Comparison of ENCODE assay signal across 10 mouse cellular contexts in genomic region chr11:57646940-57647339, GRCm38 (mm10). TPM values are rescaled to one million over a fixed set of nuclear protein-coding genes. Genes with fewer than 3 reads are reported as not detected.
DNase-seq lines count a peak whose midpoint lies in the region; ATAC-seq and TF ChIP-seq lines count a peak whose summit lies in the region.
"Had no signal": no experiment of that assay in that cellular context is flagged by ENCODE, and none has a peak within 500 bp of the region (broad histone marks: within the 10 kb centered on the region; RNA-seq: fewer than 3 reads in every experiment).

No protein-coding gene starts in this region.

- no peak for DNase-seq in heart, embryonic 10.5 days (ENCODE audit: low spot score)
- no peak for DNase-seq in heart, adult 8-10 months (ENCODE audit: low spot score)
- DNase-seq in G1E (ENCODE audit: low spot score) (no peak), MN1 (ENCODE audit: low spot score) (no peak)
- DNase-seq in right cerebral cortex, adult 2 months (ENCODE audit: low spot score in 2 of 2) = no peak
- DNase-seq in gastrocnemius, postnatal 10 days = no peak

- TF ChIP-seq CTCF in G1E (IDR thresholded peaks at IDR 0.05; ENCODE audit: low read depth, low read length) = no peak

- WGBS in heart, embryonic 10.5 days = 86% methylated on average over 8 of the region's 8 CpGs
- 91% methylated on average over 8 of the region's 8 CpGs for WGBS in forebrain, embryonic 13.5 days
- 80% methylated on average over 8 of the region's 8 CpGs for WGBS in liver, embryonic 15.5 days (ENCODE audit: insufficient replicate concordance)

- H3K4me2 ChIP-seq in forebrain, embryonic 13.5 days = peak overlapping the region; percentile 92
- H3K4me2 ChIP-seq in liver, embryonic 15.5 days = peak overlapping the region; percentile 98

- peaks cover 12% of the 10 kb centered on the region; the same call in 1 of the 2 replicates for H3K27me3 ChIP-seq in heart, embryonic 10.5 days (ENCODE audit: insufficient read depth, poor library complexity, severe bottlenecking)
- H3K27me3 ChIP-seq in G1E (ENCODE audit: insufficient read depth, low read length) = no peaks in the 10 kb centered on the region
- H3K27me3 ChIP-seq in forebrain, embryonic 13.5 days = peaks cover 9% of the 10 kb centered on the region; the same call in 1 of the 2 replicates
- H3K27me3 ChIP-seq in liver, embryonic 15.5 days = peaks cover 9% of the 10 kb centered on the region

- 0 out of 2 replicates have a peak, but pooled peaks cover 4% of the 10 kb centered on the region for H3K36me3 ChIP-seq in heart, embryonic 10.5 days
- peaks cover 52% of the 10 kb centered on the region for H3K36me3 ChIP-seq in G1E (replicated peaks)
- H3K36me3 ChIP-seq in forebrain, embryonic 13.5 days (ENCODE audit: poor library complexity, severe bottlenecking) = no peaks in the 10 kb centered on the region
- H3K36me3 ChIP-seq in liver, embryonic 15.5 days (replicated peaks) = peaks cover 26% of the 10 kb centered on the region

- no peak for ATAC-seq in G1E (ENCODE audit: extremely low read depth, insufficient number of reproducible peaks, low FRiP score, poor library complexity, severe bottlenecking)
- ATAC-seq in forebrain, embryonic 13.5 days = no peak
- no peak for ATAC-seq in liver, embryonic 15.5 days (ENCODE audit: insufficient read depth)

- H3K9ac ChIP-seq in forebrain, embryonic 13.5 days = no peak overlapping the region
- peak overlapping the region; percentile 93 for H3K9ac ChIP-seq in liver, embryonic 15.5 days

- no peaks in the 10 kb centered on the region for H3K9me3 ChIP-seq in heart, embryonic 10.5 days
- H3K9me3 ChIP-seq in G1E (replicated peaks) = no peaks in the 10 kb centered on the region
- H3K9me3 ChIP-seq in forebrain, embryonic 13.5 days (replicated peaks) = no peaks in the 10 kb centered on the region
- H3K9me3 ChIP-seq in liver, embryonic 15.5 days (replicated peaks) = no peaks in the 10 kb centered on the region

- no peak overlapping the region for H3K27ac ChIP-seq in heart, embryonic 10.5 days
- H3K27ac ChIP-seq in forebrain, embryonic 13.5 days = no peak overlapping the region
- peak overlapping the region; percentile 54 for H3K27ac ChIP-seq in liver, embryonic 15.5 days (replicated peaks)
- H3K27ac ChIP-seq: heart, adult 2 months; macrophage had no signal

- peaks cover 63% of the 10 kb centered on the region for H3K4me1 ChIP-seq in heart, embryonic 10.5 days
- H3K4me1 ChIP-seq in G1E (ENCODE audit: insufficient read depth, low read depth, low read length) = peaks cover 76% of the 10 kb centered on the region
- H3K4me1 ChIP-seq in forebrain, embryonic 13.5 days = peaks cover 47% of the 10 kb centered on the region
- H3K4me1 ChIP-seq in liver, embryonic 15.5 days (replicated peaks) = peaks cover 74% of the 10 kb centered on the region

- peak overlapping the region; percentile 87; the same call in 1 of the 2 replicates for H3K4me3 ChIP-seq in heart, embryonic 10.5 days
- peak overlapping the region; percentile 60; the same call in 1 of the 2 replicates for H3K4me3 ChIP-seq in G1E (ENCODE audit: low read depth, low read length)
- no peak overlapping the region for H3K4me3 ChIP-seq in forebrain, embryonic 13.5 days
- peak overlapping the region; percentile 85 for H3K4me3 ChIP-seq in liver, embryonic 15.5 days (replicated peaks)
- H3K4me3 ChIP-seq: heart, adult 2 months had no signal

RNA-seq across cellular contexts. Expression of gene Galnt10, which starts 1.7 kb away (rescaled TPM):
- polyA plus RNA-seq in heart, embryonic 10.5 days (2016; fragmentation: Nextera tagmentation; extraction: Ambion mirVana) = 16.6 and 20.7 TPM in 2 replicates
- total RNA-seq in heart, adult 8-10 months (2022) = 1 to 10 TPM; 5.7 to 8.1 (median 6.9) TPM
- total RNA-seq in G1E (2014; fragmentation: Nextera tagmentation) (18.5 and 41.2 TPM in 2 replicates), G1E (2017) (17.5 and 18.2 TPM in 2 replicates)
- polyA plus RNA-seq in G1E (2012) = 21.4 and 22.5 TPM in 2 replicates
- polyA plus RNA-seq in forebrain, embryonic 13.5 days (2015; fragmentation: Nextera tagmentation; extraction: Ambion mirVana) = 10.4 and 10.7 TPM in 2 replicates
- 27.1 and 30.9 TPM in 2 replicates for polyA plus RNA-seq in liver, embryonic 15.5 days (2015; fragmentation: Nextera tagmentation; extraction: Ambion mirVana)
- 10 to 100 TPM; 13.0 to 15.7 TPM for total RNA-seq in gastrocnemius, postnatal 10 days (2021)
